Mouse (Mus musculus) E14TG2a.4 (cell line): ENCODE results near the gene Ggt6.

Experiments
- CTCF ChIP-seq: conservative IDR thresholded peaks from 2 replicates; pipeline ENCODE4 v1.5.1; 2014; ENCODE audit warnings: low read length
- NANOG ChIP-seq: IDR thresholded peaks from 2 replicates; pipeline ENCODE4 v1.6.1; 2014; ENCODE audit warnings: borderline replicate concordance, low read length, mixed read lengths
- POU5F1 ChIP-seq: IDR thresholded peaks from 2 replicates; pipeline ENCODE4 v1.6.1; 2014; ENCODE audit warnings: low read length, borderline replicate concordance

DNA sequence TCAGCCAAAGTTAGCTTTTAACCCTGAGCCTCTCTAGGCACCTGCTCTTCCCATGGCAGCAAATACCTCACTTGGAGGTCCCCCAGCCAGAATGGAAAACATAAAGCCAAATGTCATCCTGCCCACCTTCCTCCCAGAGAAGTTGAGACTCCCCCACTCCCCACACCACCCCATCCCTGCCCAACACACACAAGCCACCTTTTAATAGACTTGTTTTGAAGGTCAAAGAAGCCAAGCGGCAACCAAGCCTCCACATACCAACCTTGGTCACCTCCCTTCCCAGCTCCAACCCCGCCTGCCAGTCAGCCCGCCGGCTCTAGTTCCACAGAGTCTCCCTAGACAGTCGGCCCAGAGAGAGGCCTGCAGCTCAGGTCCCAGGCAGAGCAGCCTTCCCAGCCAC lies 33.3 kb upstream of the Ggt6 start:
- TF ChIP-seq CTCF = no peak
- TF ChIP-seq NANOG = no peak
- no peak for TF ChIP-seq POU5F1
